Mouse (Mus musculus) lung, postnatal 0 days (tissue): Measurements from ENCODE around the gene Ctsw.

Experiments
- CTCF ChIP-seq: IDR thresholded peaks from 2 replicates; pipeline ENCODE4 v1.5.1; 2016; ENCODE audit warnings: antibody characterized with exemption, mild to moderate bottlenecking
- EP300 ChIP-seq: IDR thresholded peaks from 2 replicates; pipeline ENCODE4 v1.6.1; 2016; ENCODE audit warnings: antibody characterized with exemption, mild to moderate bottlenecking, control low read depth

DNA sequence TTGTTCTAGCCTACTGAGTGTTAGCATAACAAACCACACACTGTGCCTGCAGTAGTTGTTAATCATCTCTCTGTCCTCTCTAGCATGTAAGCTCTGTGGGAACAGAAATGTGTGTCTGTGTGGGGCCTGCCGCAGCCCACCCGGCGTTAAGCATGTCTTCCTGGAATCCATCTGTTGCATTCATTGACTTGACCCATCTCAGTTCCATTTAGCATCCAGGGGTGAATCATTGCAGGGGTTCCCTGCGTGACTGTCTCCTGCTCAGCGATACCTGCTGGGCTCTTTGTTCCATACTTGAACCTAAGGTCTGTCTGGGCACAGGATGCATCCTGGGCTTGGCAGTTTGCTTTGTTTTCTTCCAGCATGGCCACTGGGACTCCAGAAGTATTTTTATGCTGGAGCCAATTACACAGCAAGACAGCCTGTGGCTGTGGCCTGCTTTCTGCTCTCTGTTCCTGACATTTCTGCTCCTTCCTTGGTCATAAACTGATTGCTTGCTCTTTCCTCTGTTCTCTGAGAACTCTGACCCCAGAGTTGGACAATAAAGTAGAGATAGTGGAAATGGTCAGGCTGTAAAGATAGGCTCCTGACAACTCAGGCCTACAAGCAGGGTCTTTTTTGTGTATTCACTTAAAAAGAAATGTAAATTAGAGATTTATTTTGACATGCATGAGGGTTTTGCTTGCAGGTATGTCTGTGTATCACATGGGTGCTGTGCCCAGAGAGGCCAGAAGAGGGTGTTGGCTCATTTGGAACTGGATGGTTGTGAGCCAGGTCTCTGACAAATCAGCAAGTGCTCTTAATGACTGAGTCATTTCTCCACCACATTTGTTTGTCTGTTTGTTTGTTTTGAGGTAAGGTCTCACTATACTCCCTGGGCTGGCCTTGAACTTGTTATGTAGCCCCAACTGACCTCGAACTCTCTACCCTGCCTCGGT is 47.8 kb upstream of the Ctsw start:
- TF ChIP-seq CTCF (peak; percentile 34; the same call in 1 of the 2 replicates), EP300 (no peak)
